Mouse (Mus musculus) thymus, adult 2 months (tissue): ENCODE data around the gene Phtf2.

Experiments
- CTCF ChIP-seq: fragments of 200-500 bp; IDR thresholded peaks from 2 replicates; pipeline ENCODE4 v1.5.1; 2012; ENCODE audit warnings: mild to moderate bottlenecking, control low read depth, low read length, moderate library complexity, borderline replicate concordance; ENCODE audit not compliant: control insufficient read depth, poor library complexity, insufficient read depth; ENCODE audit errors: extremely low read depth
- POLR2A ChIP-seq: fragments of 200-500 bp; IDR thresholded peaks from 2 replicates; pipeline ENCODE4 v1.6.1; 2012; ENCODE audit warnings: mild to moderate bottlenecking, low read length, control low read depth, moderate library complexity; ENCODE audit not compliant: control insufficient read depth, poor library complexity, insufficient read depth; ENCODE audit errors: extremely low read depth

- no peak for TF ChIP-seq CTCF
- TF ChIP-seq POLR2A, result no peak
Measured at GRCm38 (mm10) chr5:20748142-20748541, 133.8 kb downstream of the Phtf2 start.
